Mouse (Mus musculus) heart, adult 9 months (tissue): ENCODE data around the gene Dll1.

Experiments used
- DNase-seq, 2 experiments: peaks; one replicate each; pipeline ENCODE4 v3.0.0; 2022; ENCODE audit warnings: low spot score in 2 of 2

Gene Dll1

GRCm38 (mm10) chr17:15379741-15380526 is 3.3 kb upstream of the Dll1 start:
- no peak for DNase-seq

GRCm38 (mm10) chr17:15378413-15379109 is 1.9 kb upstream of the Dll1 start:
- DNase-seq, result no peak

- DNase-seq, result peak; percentile 39 to 44
These were observed 1.2 kb upstream of the Dll1 start for GRCm38 (mm10) chr17:15377901-15378300.

- peak; percentile 74 to 80 for DNase-seq
These were observed 775 bp downstream of the Dll1 start for GRCm38 (mm10) chr17:15375701-15376493.

- DNase-seq, result no peak
These were observed 1.4 kb downstream of the Dll1 start for GRCm38 (mm10) chr17:15375224-15375623.

GRCm38 (mm10) chr17:15374321-15375141 is 2.1 kb downstream of the Dll1 start:
- no peak for DNase-seq

- DNase-seq, result peak; percentile 55 to 79
These were observed 3.6 kb downstream of the Dll1 start for GRCm38 (mm10) chr17:15372931-15373652.

- no peak for DNase-seq
These were observed 4.5 kb downstream of the Dll1 start for GRCm38 (mm10) chr17:15371967-15372835.

GRCm38 (mm10) chr17:15370401-15370800 is 6.3 kb downstream of the Dll1 start:
- DNase-seq, result no peak

GRCm38 (mm10) chr17:15365650-15366049 is 11.0 kb downstream of the Dll1 start:
- DNase-seq, result peak in 1 of 2 experiments; percentile 32

- no peak for DNase-seq
These were observed 13.0 kb downstream of the Dll1 start for GRCm38 (mm10) chr17:15363656-15364055.

GRCm38 (mm10) chr17:15357071-15357470 is 19.6 kb downstream of the Dll1 start:
- DNase-seq, result no peak

- DNase-seq, result no peak
These were observed 20.1 kb downstream of the Dll1 start for GRCm38 (mm10) chr17:15356526-15356925.

GRCm38 (mm10) chr17:15355072-15355471 is 21.6 kb downstream of the Dll1 start:
- DNase-seq, result no peak

GRCm38 (mm10) chr17:15354006-15354405 is 22.7 kb downstream of the Dll1 start:
- no peak for DNase-seq

GRCm38 (mm10) chr17:15352869-15353610 is 23.6 kb downstream of the Dll1 start:
- DNase-seq, result no peak

- DNase-seq, result no peak
These were observed 26.5 kb downstream of the Dll1 start for GRCm38 (mm10) chr17:15350152-15350551.

GRCm38 (mm10) chr17:15343071-15343822 is 33.4 kb downstream of the Dll1 start:
- DNase-seq, result no peak
